Mouse (Mus musculus) intestine, postnatal 0 days (tissue): ENCODE measurements around the gene Nsf. TPM values are rescaled to one million over a fixed set of nuclear protein-coding genes. Genes with fewer than 3 reads are reported as not detected.

Source experiments
- ATAC-seq: fragments of 200-750 bp; cut with Nextera tagmentation; 2 replicates; pipeline ENCODE4 v1.8.0; 2017; ENCODE audit warnings: mild to moderate bottlenecking, moderate TSS enrichment, moderate library complexity
- H3K27ac ChIP-seq: fragments of 300-500 bp; sonication (generic); 2 replicates; pipeline ENCODE4 v1.5.1; 2014; ENCODE audit warnings: mild to moderate bottlenecking, low read depth, low read length, moderate library complexity
- H3K27me3 ChIP-seq: fragments of 300-500 bp; sonication (generic); replicated peaks from 2 replicates; pipeline ENCODE4 v1.6.1; 2014; ENCODE audit warnings: low read length, mixed read lengths; ENCODE audit not compliant: control insufficient read depth, insufficient read depth
- H3K36me3 ChIP-seq: fragments of 300-500 bp; sonication (generic); 2 replicates; pipeline ENCODE4 v1.6.1; 2014; ENCODE audit warnings: mild to moderate bottlenecking, moderate library complexity; ENCODE audit not compliant: control insufficient read depth, insufficient read depth
- H3K4me1 ChIP-seq: fragments of 300-500 bp; sonication (generic); replicated peaks from 2 replicates; pipeline ENCODE4 v1.6.1; 2014; ENCODE audit warnings: antibody characterized with exemption, low read length, mixed read lengths; ENCODE audit not compliant: control insufficient read depth, insufficient read depth
- H3K4me2 ChIP-seq: fragments of 300-500 bp; sonication (generic); replicated peaks from 2 replicates; pipeline ENCODE4 v1.6.1; 2014; ENCODE audit warnings: low read depth, mild to moderate bottlenecking, moderate library complexity
- H3K4me3 ChIP-seq: fragments of 300-500 bp; sonication (generic); 2 replicates; pipeline ENCODE4 v1.5.1; 2014; ENCODE audit warnings: low read depth, low read length
- H3K9ac ChIP-seq: fragments of 300-500 bp; sonication (generic); 2 replicates; pipeline ENCODE4 v1.6.1; 2014; ENCODE audit warnings: mild to moderate bottlenecking, low read depth, low read length
- H3K9me3 ChIP-seq: fragments of 300-500 bp; sonication (generic); 2 replicates; pipeline ENCODE4 v1.6.1; 2016; ENCODE audit warnings: mixed run types; ENCODE audit not compliant: control insufficient read depth
- CTCF ChIP-seq: sonication (generic); IDR thresholded peaks from 2 replicates; pipeline ENCODE4 v1.5.1; 2016; ENCODE audit warnings: low read depth, mild to moderate bottlenecking, control low read depth, antibody characterized with exemption, moderate library complexity
- WGBS: fragments of 180-500 bp; shearing (Covaris S2); extraction: QIAGEN DNeasy Blood & Tissue Kit; methylation state at CpG from one replicate; pipeline ENCODE4 v1.1.7; 2014; 5-methylcytosine and 5-hydroxymethylcytosine counted together
- polyA plus RNA-seq: library from polyadenylated mRNA; unstranded; fragments of >200 nt; fragmentation: Nextera tagmentation; extraction: Ambion mirVana; gene quantifications from 2 replicates; pipeline ENCODE4 v1.2.1, GENCODE M21; 2015

Nsf gene
- polyA plus RNA-seq, 1 experiment from 2014 or later: 41.4 TPM

GRCm38 (mm10) chr11:103848287-103848686 lies 105.6 kb downstream of the Nsf start:
- Histone ChIP-seq H3K27ac (no peak overlapping the region), H3K4me1 (no peaks in the 10 kb centered on the region), H3K27me3 (no peaks in the 10 kb centered on the region), H3K36me3 (peaks cover 3% of the 10 kb centered on the region; the same call in 1 of the 2 replicates), H3K4me2 (no peak overlapping the region), H3K4me3 (no peak overlapping the region), H3K9ac (no peak overlapping the region), H3K9me3 (no peaks in the 10 kb centered on the region)
- ATAC-seq: no peak
- no peak for TF ChIP-seq CTCF
- WGBS: 93% methylated on average over 11 of the region's 11 CpGs

- no peak for ATAC-seq
- TF ChIP-seq CTCF: no peak
- Histone ChIP-seq H3K9ac (no peak overlapping the region), H3K4me1 (no peaks in the 10 kb centered on the region), H3K4me3 (no peak overlapping the region), H3K4me2 (no peak overlapping the region), H3K36me3 (no peaks in the 10 kb centered on the region; the same call in 1 of the 2 replicates), H3K27ac (no peak overlapping the region), H3K9me3 (no peaks in the 10 kb centered on the region), H3K27me3 (no peaks in the 10 kb centered on the region)
- WGBS: 48% methylated on average over 11 of the region's 11 CpGs
Observed at GRCm38 (mm10) chr11:103840834-103841233, 113.0 kb downstream of the Nsf start.

GRCm38 (mm10) chr11:103838955-103839354 lies 114.9 kb downstream of the Nsf start:
- Histone ChIP-seq H3K9ac (no peak overlapping the region), H3K36me3 (peaks cover 3% of the 10 kb centered on the region; the same call in 1 of the 2 replicates), H3K4me1 (no peaks in the 10 kb centered on the region), H3K4me2 (no peak overlapping the region), H3K9me3 (no peaks in the 10 kb centered on the region), H3K4me3 (no peak overlapping the region), H3K27ac (no peak overlapping the region), H3K27me3 (no peaks in the 10 kb centered on the region)
- WGBS: 54% methylated on average over 2 of the region's 2 CpGs
- no peak for TF ChIP-seq CTCF
- ATAC-seq: no peak

- no peak for ATAC-seq
- H3K9ac ChIP-seq: no peak overlapping the region
- no peak overlapping the region for H3K27ac ChIP-seq
- no peak for TF ChIP-seq CTCF
- H3K36me3 ChIP-seq: peaks cover 6% of the 10 kb centered on the region; the same call in 1 of the 2 replicates
- H3K4me3 ChIP-seq: no peak overlapping the region
- H3K4me2 ChIP-seq: no peak overlapping the region
- no peaks in the 10 kb centered on the region for H3K27me3 ChIP-seq
- 89% methylated on average over 4 of the region's 4 CpGs for WGBS
- no peaks in the 10 kb centered on the region for H3K9me3 ChIP-seq
- no peaks in the 10 kb centered on the region for H3K4me1 ChIP-seq
Observed at GRCm38 (mm10) chr11:103832331-103832730, 121.5 kb downstream of the Nsf start.

GRCm38 (mm10) chr11:103831766-103832165 lies 122.1 kb downstream of the Nsf start:
- H3K4me2 ChIP-seq: no peak overlapping the region
- WGBS: 88% methylated on average over 3 of the region's 3 CpGs
- TF ChIP-seq CTCF: no peak
- no peaks in the 10 kb centered on the region for H3K27me3 ChIP-seq
- no peak overlapping the region for H3K9ac ChIP-seq
- no peak overlapping the region for H3K27ac ChIP-seq
- no peak for ATAC-seq
- no peak overlapping the region for H3K4me3 ChIP-seq
- no peaks in the 10 kb centered on the region for H3K4me1 ChIP-seq
- H3K36me3 ChIP-seq: peaks cover 6% of the 10 kb centered on the region; the same call in 1 of the 2 replicates
- no peaks in the 10 kb centered on the region for H3K9me3 ChIP-seq

GRCm38 (mm10) chr11:103830476-103830875 lies 123.4 kb downstream of the Nsf start:
- H3K36me3 ChIP-seq: peaks cover 16% of the 10 kb centered on the region; the same call in 1 of the 2 replicates
- no peak overlapping the region for H3K9ac ChIP-seq
- H3K27ac ChIP-seq: no peak overlapping the region
- no peak overlapping the region for H3K4me3 ChIP-seq
- H3K9me3 ChIP-seq: no peaks in the 10 kb centered on the region
- no peak overlapping the region for H3K4me2 ChIP-seq
- no peaks in the 10 kb centered on the region for H3K27me3 ChIP-seq
- TF ChIP-seq CTCF: no peak
- ATAC-seq: no peak
- no peaks in the 10 kb centered on the region for H3K4me1 ChIP-seq
- 90% methylated on average over 9 of the region's 9 CpGs for WGBS

GRCm38 (mm10) chr11:103829956-103830355 lies 123.9 kb downstream of the Nsf start:
- Histone ChIP-seq H3K9ac (no peak overlapping the region), H3K27me3 (no peaks in the 10 kb centered on the region), H3K36me3 (peaks cover 18% of the 10 kb centered on the region; the same call in 1 of the 2 replicates), H3K4me2 (no peak overlapping the region), H3K4me1 (no peaks in the 10 kb centered on the region), H3K9me3 (no peaks in the 10 kb centered on the region), H3K4me3 (no peak overlapping the region), H3K27ac (no peak overlapping the region)
- WGBS: 38% methylated on average over 4 of the region's 4 CpGs
- no peak for TF ChIP-seq CTCF
- ATAC-seq: no peak
